Mouse (Mus musculus): ENCODE results near the gene Pdik1l. TPM values are rescaled to one million over a fixed set of nuclear protein-coding genes. Genes with fewer than 3 reads are reported as not detected.

Gene Pdik1l
- polyA plus RNA-seq (2015; fragmentation: Nextera tagmentation; extraction: Ambion mirVana): 42.3 and 44.0 TPM in 2 replicates

DNA sequence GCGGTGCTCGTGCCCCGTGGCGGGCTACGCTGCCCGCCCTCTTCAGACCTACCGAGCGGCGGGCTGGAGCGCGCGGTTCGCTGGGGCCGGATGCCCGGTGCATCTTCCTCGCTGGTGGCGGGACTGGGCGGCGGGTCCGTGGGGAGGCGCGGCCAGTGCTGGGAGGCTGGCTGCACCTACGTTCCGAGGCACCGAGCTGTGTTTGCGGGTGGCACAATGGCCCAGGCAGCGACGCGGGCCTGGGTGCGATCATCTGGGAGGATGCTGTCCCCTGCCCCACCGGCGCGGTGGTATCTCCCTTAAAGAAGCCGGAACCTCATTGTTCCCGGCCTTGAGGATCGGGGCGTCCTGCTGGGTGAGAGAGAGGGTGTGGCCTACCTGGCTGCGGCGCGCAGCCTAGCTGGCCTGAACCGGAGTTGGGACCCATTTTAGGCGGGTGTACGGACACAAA lies at the start of gene Pdik1l:
TSS of gene Pdik1l (minus strand) at position 321 of the 451 bp plus-strand sequence.
- ATAC-seq: peak; percentile 84
- peak within 1 kb of the TSS; percentile 100 for H3K27ac ChIP-seq
- peak within 1 kb of the TSS; percentile 93 for H3K4me3 ChIP-seq (replicated peaks)
- peak within 1 kb of the TSS; percentile 96 for H3K4me2 ChIP-seq (replicated peaks)
- H3K4me1 ChIP-seq (replicated peaks): peaks cover 28% of the 10 kb centered on the region
- H3K9me3 ChIP-seq: no peaks in the 10 kb centered on the region
- peaks cover 18% of the 10 kb centered on the region for H3K36me3 ChIP-seq
- WGBS: under 1% methylated on average over 39 of the region's 43 CpGs
- peaks cover 3% of the 10 kb centered on the region; the same call in 1 of the 2 replicates for H3K27me3 ChIP-seq
- H3K9ac ChIP-seq (replicated peaks): peak within 1 kb of the TSS; percentile 100

DNA sequence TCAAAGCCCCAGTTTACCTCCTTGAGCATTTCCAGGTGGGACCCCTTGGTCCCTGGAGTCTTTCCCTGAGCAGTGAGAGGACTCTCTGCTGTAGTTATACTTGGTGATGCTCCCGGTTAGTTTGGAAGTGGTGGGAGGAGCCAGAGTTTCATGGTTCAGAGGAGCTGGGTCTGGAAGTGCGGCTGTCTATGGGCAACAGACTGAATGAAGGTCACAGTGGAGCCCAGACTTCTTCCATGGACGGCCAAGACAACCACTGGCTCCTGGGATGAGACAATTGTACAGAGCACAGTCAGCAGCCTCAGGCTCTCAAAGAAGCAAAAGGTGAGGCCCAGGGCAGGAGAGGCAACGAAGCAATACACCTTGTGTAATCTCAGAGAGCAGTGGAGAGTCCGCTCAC lies 42.6 kb upstream of the Pdik1l start:
- 0 out of 2 replicates have a peak, but pooled peaks cover 3% of the 10 kb centered on the region for H3K27me3 ChIP-seq
- H3K4me1 ChIP-seq (replicated peaks): no peaks in the 10 kb centered on the region
- ATAC-seq: no peak
- H3K9me3 ChIP-seq: no peaks in the 10 kb centered on the region; the same call in 1 of the 2 replicates
- H3K36me3 ChIP-seq: no peaks in the 10 kb centered on the region
- WGBS: 63% methylated on average over 5 of the region's 5 CpGs
- H3K4me3 ChIP-seq (replicated peaks): no peak overlapping the region
- H3K4me2 ChIP-seq (replicated peaks): no peak overlapping the region
- H3K27ac ChIP-seq: no peak overlapping the region
- no peak overlapping the region for H3K9ac ChIP-seq (replicated peaks)

- no peaks in the 10 kb centered on the region; the same call in 1 of the 2 replicates for H3K9me3 ChIP-seq
- H3K27ac ChIP-seq: no peak overlapping the region
- H3K36me3 ChIP-seq: no peaks in the 10 kb centered on the region
- no peaks in the 10 kb centered on the region for H3K4me1 ChIP-seq (replicated peaks)
- H3K27me3 ChIP-seq: 0 out of 2 replicates have a peak, but pooled peaks cover 3% of the 10 kb centered on the region
- H3K9ac ChIP-seq (replicated peaks): no peak overlapping the region
- WGBS: 84% methylated on average over 8 of the region's 8 CpGs
- no peak overlapping the region for H3K4me3 ChIP-seq (replicated peaks)
- ATAC-seq: no peak
- H3K4me2 ChIP-seq (replicated peaks): no peak overlapping the region
Measured at GRCm38 (mm10) chr4:134328832-134329231, 41.1 kb upstream of the Pdik1l start.

DNA sequence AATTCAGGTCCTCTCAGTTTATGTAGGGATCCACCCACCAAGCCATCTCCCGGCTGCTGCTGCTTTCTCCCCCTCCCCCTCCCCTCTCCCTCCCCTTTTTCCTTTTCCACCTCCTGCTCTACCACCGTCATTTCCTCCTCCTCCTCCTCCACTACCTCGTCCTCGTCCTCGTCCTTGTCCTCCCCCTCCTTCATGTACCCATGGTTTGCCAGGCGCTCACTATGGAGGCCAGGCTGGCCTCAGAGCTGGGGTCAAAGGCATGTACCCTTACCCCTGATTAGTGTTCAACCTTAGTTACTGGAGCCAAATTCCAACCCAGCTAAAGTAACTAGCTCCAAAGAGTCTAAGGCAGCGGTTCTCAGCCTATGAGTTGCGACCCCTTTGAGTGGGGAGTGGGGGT lies 40.5 kb upstream of the Pdik1l start:
- ATAC-seq: no peak
- Histone ChIP-seq H3K4me3 (replicated peaks) (no peak overlapping the region), H3K9me3 (no peaks in the 10 kb centered on the region; the same call in 1 of the 2 replicates), H3K27ac (no peak overlapping the region), H3K4me1 (replicated peaks) (no peaks in the 10 kb centered on the region), H3K4me2 (replicated peaks) (no peak overlapping the region), H3K27me3 (0 out of 2 replicates have a peak, but pooled peaks cover 3% of the 10 kb centered on the region), H3K36me3 (no peaks in the 10 kb centered on the region), H3K9ac (replicated peaks) (no peak overlapping the region)
- WGBS: 67% methylated on average over 8 of the region's 8 CpGs

DNA sequence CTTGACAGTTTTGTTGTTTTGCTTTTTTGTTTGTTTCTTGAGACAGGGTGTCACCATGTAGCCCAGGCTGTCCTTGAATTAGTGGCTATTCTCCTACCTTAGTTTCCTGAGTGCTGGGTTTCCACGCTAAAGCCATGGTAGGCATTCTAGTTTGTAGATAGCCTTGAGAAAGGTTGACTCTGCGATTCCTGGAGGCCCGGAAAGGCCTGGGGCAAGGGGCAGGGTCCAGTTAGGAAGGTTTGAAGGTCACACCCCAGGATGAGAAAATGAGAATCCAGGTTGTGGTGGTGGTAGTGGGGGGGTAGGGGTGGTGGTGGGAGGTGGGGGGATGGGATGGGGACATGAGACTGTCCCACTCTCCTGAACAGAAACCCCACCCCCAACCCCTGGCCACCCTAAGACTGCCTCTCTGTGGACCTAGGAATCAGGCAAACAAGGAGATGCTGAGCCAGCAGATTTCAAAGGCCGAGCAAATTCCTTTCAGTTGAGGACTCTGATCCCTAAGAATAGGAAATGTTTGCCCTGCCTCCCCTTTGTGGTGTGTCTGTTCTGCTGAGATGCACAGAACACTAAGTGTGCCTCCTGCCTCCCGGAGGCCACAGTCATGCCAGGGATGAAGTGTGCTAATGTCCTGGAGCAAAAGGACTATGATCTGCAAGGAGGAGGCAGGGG lies 39.3 kb upstream of the Pdik1l start:
- Histone ChIP-seq H3K9ac (replicated peaks) (no peak overlapping the region), H3K4me1 (replicated peaks) (no peaks in the 10 kb centered on the region), H3K4me3 (replicated peaks) (no peak overlapping the region), H3K4me2 (replicated peaks) (no peak overlapping the region), H3K36me3 (no peaks in the 10 kb centered on the region), H3K27ac (no peak overlapping the region), H3K9me3 (no peaks in the 10 kb centered on the region; the same call in 1 of the 2 replicates), H3K27me3 (0 out of 2 replicates have a peak, but pooled peaks cover 3% of the 10 kb centered on the region)
- no peak for ATAC-seq
- WGBS: 59% methylated on average over 5 of the region's 5 CpGs

GRCm38 (mm10) chr4:134324655-134325054 lies 37.0 kb upstream of the Pdik1l start:
- Histone ChIP-seq H3K9ac (replicated peaks) (no peak overlapping the region), H3K4me2 (replicated peaks) (no peak overlapping the region), H3K4me1 (replicated peaks) (no peaks in the 10 kb centered on the region), H3K36me3 (no peaks in the 10 kb centered on the region), H3K4me3 (replicated peaks) (no peak overlapping the region), H3K27ac (no peak overlapping the region), H3K9me3 (no peaks in the 10 kb centered on the region), H3K27me3 (no peaks in the 10 kb centered on the region)
- no peak for ATAC-seq
- 73% methylated on average over 5 of the region's 5 CpGs for WGBS

DNA sequence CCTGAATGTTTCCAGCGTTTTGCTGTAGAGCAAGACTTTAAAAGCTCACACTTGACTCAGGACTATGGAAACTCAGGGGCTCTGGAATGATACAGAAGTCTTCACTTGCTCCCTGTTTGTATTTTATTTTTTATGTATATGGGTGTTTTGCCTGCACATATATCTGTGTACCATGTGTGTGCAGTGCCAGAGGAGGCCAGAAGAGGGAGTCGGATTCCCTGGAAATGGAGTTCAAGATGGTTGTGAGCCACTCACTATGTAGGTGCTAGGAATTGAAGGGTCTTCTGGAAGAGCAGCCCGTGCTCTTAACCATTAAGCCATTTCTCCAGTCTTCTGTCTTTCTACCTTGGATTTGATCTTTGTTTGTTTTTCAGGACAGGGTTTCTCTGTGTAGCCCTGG lies 33.8 kb upstream of the Pdik1l start:
- WGBS: 68% methylated on average over 3 of the region's 3 CpGs
- Histone ChIP-seq H3K4me1 (replicated peaks) (no peaks in the 10 kb centered on the region), H3K4me2 (replicated peaks) (no peak overlapping the region), H3K9me3 (no peaks in the 10 kb centered on the region), H3K9ac (replicated peaks) (no peak overlapping the region), H3K36me3 (no peaks in the 10 kb centered on the region), H3K27me3 (no peaks in the 10 kb centered on the region), H3K4me3 (replicated peaks) (no peak overlapping the region), H3K27ac (no peak overlapping the region)
- ATAC-seq: no peak

DNA sequence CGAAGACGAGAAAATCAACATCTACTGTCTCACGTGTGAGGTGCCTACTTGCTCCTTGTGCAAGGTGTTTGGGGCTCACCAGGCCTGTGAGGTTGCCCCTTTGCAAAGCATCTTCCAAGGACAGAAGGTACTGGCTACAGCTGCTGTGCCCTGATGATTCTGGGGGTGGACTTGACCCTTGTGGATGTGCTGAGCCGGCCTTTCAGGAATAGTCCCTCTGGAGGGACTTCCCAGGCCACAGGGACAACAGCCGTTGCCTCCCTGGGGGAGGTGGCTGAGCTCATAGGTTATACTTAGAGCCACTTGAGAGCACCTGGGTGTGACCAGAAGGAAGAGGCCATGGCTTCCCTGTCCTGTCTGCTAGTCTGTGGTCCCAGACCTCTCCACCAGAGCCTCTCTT lies 32.0 kb upstream of the Pdik1l start:
- Histone ChIP-seq H3K9me3 (no peaks in the 10 kb centered on the region), H3K9ac (replicated peaks) (no peak overlapping the region), H3K27me3 (no peaks in the 10 kb centered on the region), H3K4me3 (replicated peaks) (no peak overlapping the region), H3K27ac (no peak overlapping the region), H3K4me2 (replicated peaks) (no peak overlapping the region), H3K36me3 (no peaks in the 10 kb centered on the region), H3K4me1 (replicated peaks) (no peaks in the 10 kb centered on the region)
- no peak for ATAC-seq
- WGBS: 85% methylated on average over 5 of the region's 5 CpGs

GRCm38 (mm10) chr4:134319074-134319473 lies 31.4 kb upstream of the Pdik1l start:
- Histone ChIP-seq H3K9me3 (no peaks in the 10 kb centered on the region), H3K4me1 (replicated peaks) (no peaks in the 10 kb centered on the region)
- 87% methylated on average over 5 of the region's 5 CpGs for WGBS

GRCm38 (mm10) chr4:134316390-134316789 lies 28.7 kb upstream of the Pdik1l start:
- H3K27ac ChIP-seq: no peak overlapping the region
- H3K4me2 ChIP-seq (replicated peaks): no peak overlapping the region
- H3K27me3 ChIP-seq: no peaks in the 10 kb centered on the region
- H3K4me3 ChIP-seq (replicated peaks): no peak overlapping the region
- no peak for ATAC-seq
- H3K36me3 ChIP-seq: no peaks in the 10 kb centered on the region
- H3K9me3 ChIP-seq: peaks cover 7% of the 10 kb centered on the region
- 49% methylated on average over 16 of the region's 16 CpGs for WGBS
- H3K4me1 ChIP-seq (replicated peaks): no peaks in the 10 kb centered on the region
- H3K9ac ChIP-seq (replicated peaks): no peak overlapping the region

More at GRCm38 (mm10) chr4:134319074-134319473, 31.4 kb upstream of the Pdik1l start:
- Histone ChIP-seq H3K27me3 (no peaks in the 10 kb centered on the region), H3K27ac (no peak overlapping the region), H3K9ac (replicated peaks) (no peak overlapping the region), H3K36me3 (no peaks in the 10 kb centered on the region), H3K4me3 (replicated peaks) (no peak overlapping the region), H3K4me2 (replicated peaks) (no peak overlapping the region)
- no peak for ATAC-seq

DNA sequence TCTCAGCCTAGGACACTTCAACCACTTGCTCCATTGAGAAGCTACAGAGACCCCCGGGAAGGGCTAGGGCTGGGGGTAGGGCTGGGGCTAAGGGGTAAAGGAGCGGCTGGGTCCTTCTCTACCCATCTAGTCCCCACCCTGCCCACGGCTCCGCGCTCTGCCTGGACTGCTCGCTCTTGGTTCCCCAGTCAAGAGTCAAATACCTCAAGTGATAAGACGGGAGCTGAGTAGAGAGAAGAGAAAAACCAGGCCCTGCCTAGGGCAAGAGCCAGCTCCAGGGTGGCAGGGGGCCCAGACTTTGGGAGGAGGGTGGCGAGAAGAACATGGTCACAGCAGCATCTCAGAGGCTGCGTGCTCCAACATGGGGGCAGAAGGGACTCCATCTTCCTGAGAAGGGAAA lies 27.8 kb upstream of the Pdik1l start:
- no peak overlapping the region for H3K27ac ChIP-seq
- no peak overlapping the region for H3K4me2 ChIP-seq (replicated peaks)
- H3K4me1 ChIP-seq (replicated peaks): no peaks in the 10 kb centered on the region
- H3K9me3 ChIP-seq: peaks cover 7% of the 10 kb centered on the region
- no peak overlapping the region for H3K9ac ChIP-seq (replicated peaks)
- no peaks in the 10 kb centered on the region for H3K27me3 ChIP-seq
- WGBS: 85% methylated on average over 9 of the region's 9 CpGs
- H3K36me3 ChIP-seq: no peaks in the 10 kb centered on the region
- H3K4me3 ChIP-seq (replicated peaks): no peak overlapping the region
- no peak for ATAC-seq

GRCm38 (mm10) chr4:134314876-134315275 lies 27.2 kb upstream of the Pdik1l start, which contains the start of gene Trim63:
TSS of gene Trim63 (plus strand) at chr4:134315120.
- WGBS: 44% methylated on average over 11 of the region's 11 CpGs
- no peak within 1 kb of the TSS for H3K9ac ChIP-seq (replicated peaks)
- no peaks in the 10 kb centered on the region for H3K27me3 ChIP-seq
- H3K36me3 ChIP-seq: no peaks in the 10 kb centered on the region
- no peaks in the 10 kb centered on the region for H3K4me1 ChIP-seq (replicated peaks)
- H3K4me2 ChIP-seq (replicated peaks): no peak within 1 kb of the TSS
- no peak for ATAC-seq
- no peak within 1 kb of the TSS for H3K27ac ChIP-seq
- H3K4me3 ChIP-seq (replicated peaks): no peak within 1 kb of the TSS
- peaks cover 7% of the 10 kb centered on the region for H3K9me3 ChIP-seq
